Mouse (Mus musculus) T-helper 2 cell (primary cell): Measurements from ENCODE around the gene Olfr1512.
"Not testable (repeated sequence)": the region's sequence is repeated elsewhere in the genome, so short reads cannot be mapped to it uniquely, and the experiment has no call there.

Experiments used
- in situ Hi-C: fragments of 300-600 bp; cut with MboI, MseI; formaldehyde crosslinking; loops from one replicate; pipeline ENCODE4 v1.15.1; 2025; ENCODE audit warnings: high pct_unique_total_duplicates

The Olfr1512 gene

DNA sequence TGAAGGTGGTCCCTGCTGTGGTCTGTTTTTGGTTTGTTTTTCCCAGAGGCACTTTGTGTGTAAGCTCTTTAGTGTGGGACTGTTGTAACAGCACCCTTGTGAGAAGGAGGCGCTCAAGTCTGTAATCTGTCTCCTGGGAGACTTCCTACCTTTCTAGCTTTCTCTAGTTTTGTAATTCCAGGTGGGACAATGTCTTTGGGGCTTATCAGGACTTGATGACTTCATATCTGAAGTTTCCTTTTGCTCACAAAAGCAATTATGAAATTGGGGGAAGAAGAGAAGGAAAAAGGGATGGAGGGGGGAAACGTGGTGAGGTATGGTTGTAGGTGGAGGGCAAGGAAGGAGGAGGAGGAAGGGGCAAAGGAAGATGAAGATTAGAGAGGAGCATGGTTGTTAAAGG lies at the start of gene Olfr1512:
Gene Olfr1512, minus strand, starts transcription at position 101 of the 400 bp plus-strand sequence.
- in situ Hi-C loops: no loop called here

- in situ Hi-C loops: no loop called here
These were observed 48.7 kb upstream of the Olfr1512 start for GRCm38 (mm10) chr14:52427686-52428085.

GRCm38 (mm10) chr14:52414273-52414672 lies 35.3 kb upstream of the Olfr1512 start, which contains the start of gene Olfr1510:
TSS of gene Olfr1510 (minus strand) at chr14:52414373.
- in situ Hi-C loops: no loop called here

DNA sequence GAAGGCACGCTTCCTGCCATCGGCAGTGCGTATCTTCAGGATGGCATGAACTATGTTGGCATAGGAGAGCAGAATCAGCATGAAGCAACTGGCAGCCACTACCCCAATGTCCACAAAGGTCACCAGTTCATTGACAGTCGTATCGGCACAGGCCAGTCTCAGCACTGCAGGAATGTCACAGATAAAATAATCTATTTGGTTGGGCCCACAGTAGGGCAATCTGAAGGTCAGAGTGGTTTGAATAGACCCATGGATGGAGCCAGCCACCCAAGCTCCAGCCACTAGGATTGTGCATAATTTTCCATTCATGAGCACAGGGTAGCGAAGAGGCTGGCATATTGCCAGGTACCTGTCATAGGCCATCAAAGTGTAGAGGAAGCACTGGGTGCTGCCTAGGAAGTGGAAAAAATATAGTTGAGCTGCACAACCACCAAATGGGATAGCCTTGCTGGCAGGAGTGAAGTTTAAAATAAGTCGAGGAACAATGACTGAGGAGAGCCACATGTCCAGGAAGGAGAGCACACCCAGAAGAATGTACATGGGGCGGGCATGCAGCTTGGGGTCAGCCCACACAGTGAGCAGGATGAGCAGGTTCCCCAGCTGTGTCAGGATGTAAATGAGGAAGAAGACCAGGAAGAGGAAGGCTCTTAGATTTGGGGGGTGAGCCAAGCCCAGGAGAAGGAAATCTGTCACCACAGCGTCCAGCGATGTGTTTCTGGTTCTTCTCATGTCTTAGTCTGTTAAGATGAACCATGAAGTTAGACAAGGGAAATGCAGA lies 31.4 kb upstream of the Olfr1512 start:
- in situ Hi-C loops: not testable (repeated sequence)

GRCm38 (mm10) chr14:52397279-52397678 lies 18.3 kb upstream of the Olfr1512 start, which contains the start of gene Olfr1511:
TSS of gene Olfr1511 (minus strand) at chr14:52397379.
- in situ Hi-C loops: no loop called here

DNA sequence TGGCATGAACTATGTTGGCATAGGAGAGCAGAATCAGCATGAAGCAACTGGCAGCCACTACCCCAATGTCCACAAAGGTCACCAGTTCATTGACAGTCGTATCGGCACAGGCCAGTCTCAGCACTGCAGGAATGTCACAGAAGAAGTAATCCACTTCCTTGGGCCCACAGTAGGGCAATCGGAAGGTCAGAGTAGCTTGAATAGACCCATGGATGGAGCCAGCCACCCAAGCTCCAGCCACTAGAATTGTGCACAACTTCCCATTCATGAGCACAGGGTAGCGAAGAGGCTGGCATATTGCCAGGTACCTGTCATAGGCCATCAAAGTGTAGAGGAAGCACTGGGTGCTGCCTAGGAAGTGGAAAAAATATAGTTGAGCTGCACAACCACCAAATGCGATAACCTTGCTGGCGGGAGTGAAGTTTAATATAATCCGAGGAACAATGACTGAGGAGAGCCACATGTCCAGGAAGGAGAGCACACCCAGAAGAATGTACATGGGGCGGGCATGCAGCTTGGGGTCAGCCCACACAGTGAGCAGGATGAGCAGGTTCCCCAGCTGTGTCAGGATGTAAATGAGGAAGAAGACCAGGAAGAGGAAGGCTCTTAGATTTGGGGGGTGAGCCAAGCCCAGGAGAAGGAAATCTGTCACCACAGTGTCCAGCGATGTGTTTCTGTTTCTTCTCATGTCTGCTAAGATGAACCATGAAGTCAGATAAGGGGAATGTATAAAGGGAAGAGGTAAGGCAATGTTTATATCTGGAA lies 11.3 kb upstream of the Olfr1512 start:
- in situ Hi-C loops: not testable (repeated sequence)

- in situ Hi-C loops: no loop called here
These were observed 10.2 kb downstream of the Olfr1512 start for GRCm38 (mm10) chr14:52368741-52369140.

GRCm38 (mm10) chr14:52356308-52356707 lies 22.7 kb downstream of the Olfr1512 start, which contains the start of gene Olfr1513:
TSS of gene Olfr1513 (minus strand) at chr14:52356408.
- in situ Hi-C loops: no loop called here

- in situ Hi-C loops: no loop called here
These were observed 39.5 kb downstream of the Olfr1512 start for GRCm38 (mm10) chr14:52339512-52339852.

DNA sequence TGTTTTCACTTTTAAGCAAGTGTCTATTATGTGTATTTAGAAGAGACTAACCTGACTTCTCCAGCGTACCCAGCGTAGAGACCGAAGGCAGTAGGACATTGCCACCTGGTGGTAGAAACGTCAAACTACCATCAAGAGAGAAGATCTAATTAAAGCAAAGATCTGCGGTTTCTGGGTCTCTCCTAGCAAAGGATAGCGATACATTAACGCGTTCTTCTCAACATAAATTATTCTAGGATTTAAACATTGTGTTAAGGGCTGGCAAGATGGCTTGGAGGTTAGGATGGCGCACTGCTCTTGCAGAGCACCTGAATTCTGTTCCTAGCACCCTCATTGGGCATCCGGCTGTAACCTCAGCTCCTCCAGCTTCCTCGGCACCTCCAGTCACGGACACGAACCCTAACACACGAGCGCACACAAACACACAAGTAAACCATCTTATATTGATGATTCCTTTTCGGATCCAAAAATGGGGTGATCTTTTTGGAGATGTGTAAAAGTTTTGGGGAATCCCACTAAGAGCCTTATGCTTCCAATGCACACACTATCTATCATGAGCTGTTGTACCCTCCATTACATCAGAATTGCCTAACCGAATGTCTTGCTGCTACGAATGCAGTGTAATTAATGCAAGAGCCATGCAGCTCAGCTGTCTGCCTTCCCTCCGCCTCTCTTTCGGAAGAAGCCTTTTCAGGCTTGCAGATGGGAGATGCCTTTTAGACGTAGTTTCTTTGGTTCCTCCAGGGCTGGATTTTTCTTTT lies 40.0 kb downstream of the Olfr1512 start:
- in situ Hi-C loops: no loop called here

GRCm38 (mm10) chr14:52332171-52332570 lies 46.8 kb downstream of the Olfr1512 start:
- in situ Hi-C loops: no loop called here

- in situ Hi-C loops: no loop called here
These were observed 47.8 kb downstream of the Olfr1512 start for GRCm38 (mm10) chr14:52331069-52331750.

DNA sequence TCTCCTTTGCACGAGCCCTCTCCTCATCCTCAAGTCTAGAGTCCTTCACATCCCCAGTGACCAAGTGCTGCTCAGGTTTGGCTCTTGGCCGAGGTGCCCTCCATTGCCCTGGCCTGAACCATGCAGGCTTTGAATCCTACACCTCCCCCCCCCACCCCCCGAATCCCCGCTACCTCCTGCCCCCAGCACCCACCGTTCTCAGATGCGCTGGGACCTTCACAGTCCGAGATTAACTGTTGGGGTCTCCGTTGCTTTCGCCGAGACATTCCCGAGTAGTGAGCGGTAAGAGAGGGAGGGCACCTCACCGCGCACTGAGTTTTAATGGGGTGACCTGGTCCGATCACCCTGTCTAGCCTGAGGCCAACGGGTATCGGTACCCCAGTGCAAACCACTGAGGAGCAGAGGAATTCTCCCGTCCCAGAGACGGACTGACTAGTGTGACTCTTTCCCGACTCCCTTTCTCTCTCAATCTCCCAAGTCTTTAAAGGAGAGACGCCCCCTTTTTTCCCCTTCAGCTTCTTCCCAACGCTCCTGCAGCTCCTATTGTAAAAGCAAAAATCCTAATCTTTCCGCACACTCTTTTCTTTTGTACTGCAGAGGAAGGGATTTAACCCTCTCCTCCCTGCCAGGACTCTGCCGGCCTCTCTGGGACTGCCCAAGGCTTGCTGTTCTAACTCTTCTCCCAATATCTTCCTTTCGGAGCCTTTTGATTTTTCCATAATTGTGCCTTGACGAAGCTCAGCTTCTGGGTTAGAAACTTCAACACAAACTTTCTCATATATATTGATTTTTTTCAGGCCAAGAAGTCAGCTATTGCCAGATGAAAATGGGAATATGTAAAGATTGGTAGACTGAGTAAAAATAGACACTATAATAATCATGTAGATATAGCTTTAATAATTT lies 50.8 kb downstream of the Olfr1512 start, which contains the start of gene Sall2:
Gene Sall2, minus strand, starts transcription at position 853 of the 903 bp plus-strand sequence.
- in situ Hi-C loops: no loop called here

- in situ Hi-C loops: no loop called here
These were observed 51.5 kb downstream of the Olfr1512 start for GRCm38 (mm10) chr14:52327375-52327901.

GRCm38 (mm10) chr14:52325890-52326289 lies 53.1 kb downstream of the Olfr1512 start:
- in situ Hi-C loops: no loop called here
